ENCODE assay signal across 10 mouse cellular contexts in the genomic region with DNA sequence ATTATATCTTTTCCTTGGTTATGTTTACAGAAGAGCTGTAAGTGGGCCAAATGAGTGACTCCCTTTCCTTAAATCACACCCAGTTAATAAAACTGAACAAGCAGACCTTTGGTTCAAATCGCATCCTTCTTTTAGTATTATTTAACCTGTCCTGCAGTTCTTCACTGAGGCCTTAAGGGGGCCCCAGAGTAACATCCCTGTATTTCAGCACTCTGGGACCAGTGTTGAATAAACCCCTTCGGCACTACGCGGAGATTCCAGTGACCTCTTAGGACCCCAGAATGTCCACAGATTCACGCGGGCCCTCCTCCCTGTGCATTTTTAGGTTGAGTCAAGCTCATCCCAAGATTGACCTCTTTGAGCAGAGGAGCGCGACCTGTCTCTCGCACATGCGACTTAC.
DNase-seq lines count a peak whose midpoint lies in the region; TF ChIP-seq lines count a peak whose summit lies in the region.
"Had no signal": no experiment of that assay in that cellular context is flagged by ENCODE, and none has a peak within 500 bp of the region (broad histone marks: within the 10 kb centered on the region; RNA-seq: fewer than 3 reads in every experiment).

No protein-coding gene starts in this region.

- H3K4me3 ChIP-seq in left cerebral cortex, adult 2 months: no peak overlapping the region
- H3K4me3 ChIP-seq: embryonic facial prominence, embryonic 15.5 days; megakaryocyte, embryonic 14.5 days had no signal

- peak; percentile 60 for TF ChIP-seq CTCF in left cerebral cortex, adult 2 months (IDR thresholded peaks at IDR 0.05)

- DNase-seq in adrenal gland, postnatal 10 days: peak; percentile 18
- DNase-seq in adrenal gland, adult 8-10 months: no peak
- DNase-seq in left cerebral cortex, adult 2 months (ENCODE audit: extremely low spot score in 1 of 2, low spot score in 2 of 2): no peak
- no peak for DNase-seq in left cerebral cortex, postnatal 36 days (ENCODE audit: low spot score in 2 of 2)
- peak; percentile 36 for DNase-seq in adrenal gland, postnatal 14 days
- peak; percentile 4 for DNase-seq in lung, postnatal 25 days (ENCODE audit: low spot score)
- no peak for DNase-seq in right cerebral cortex, postnatal 36 days (ENCODE audit: low spot score in 2 of 2)
- DNase-seq in cerebellum, adult 9-10 months: no peak

- intact Hi-C loops in left cerebral cortex, adult 2 months (cut with DNase I): loop anchor here (2.0 to 5.0 kb wide), 2 partner anchors 108 to 290 kb away; no protein-coding TSS in a partner anchor
- intact Hi-C loops in left cerebral cortex, postnatal 36 days (cut with DNase I): no loop called here

- H3K27ac ChIP-seq in left cerebral cortex, adult 2 months: no peak overlapping the region
- H3K27ac ChIP-seq: embryonic facial prominence, embryonic 15.5 days had no signal

Comparison
In these comparisons a context has a peak if more than half of its experiments do, and no peak if none do; other contexts are left out.
1. DNase-seq: peak in adrenal gland, postnatal 10 days (single experiment), adrenal gland, postnatal 14 days (single experiment) and lung, postnatal 25 days (single experiment); none in adrenal gland, adult 8-10 months (single experiment), left cerebral cortex, adult 2 months (0 of 2), left cerebral cortex, postnatal 36 days (0 of 2), right cerebral cortex, postnatal 36 days (0 of 2) and cerebellum, adult 9-10 months (single experiment).